Mouse (Mus musculus): ENCODE results near the gene Slc35e4. TPM values are rescaled to one million over a fixed set of nuclear protein-coding genes. Genes with fewer than 3 reads are reported as not detected.
"Not testable (repeated sequence)": the region's sequence is repeated elsewhere in the genome, so short reads cannot be mapped to it uniquely, and the experiment has no call there.

The Slc35e4 gene
- total RNA-seq, 2 experiments from 2014 or later: 11.1 to 11.5 TPM

DNA sequence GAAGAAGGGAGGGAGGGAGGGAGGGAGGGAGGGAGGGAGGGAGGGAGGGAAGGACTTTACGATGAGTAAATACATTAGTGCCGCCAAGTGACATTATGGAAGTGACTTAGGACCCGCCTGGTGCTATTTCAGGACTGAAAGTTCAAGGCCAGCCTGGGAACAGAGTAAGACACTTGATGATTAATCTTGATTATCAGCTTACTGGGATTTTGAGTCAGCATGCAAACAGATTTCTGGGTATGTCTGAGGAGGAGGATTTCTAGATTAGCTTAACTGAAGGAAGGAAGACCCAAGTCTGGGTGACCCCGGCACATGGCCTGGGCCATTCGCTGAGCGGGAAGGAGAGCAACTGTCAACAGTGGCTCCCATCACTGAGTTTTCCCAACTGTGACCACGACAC, 6.0 kb upstream of the Slc35e4 start:
- DNase-seq (ENCODE audit: low spot score in 2 of 2): no peak

DNA sequence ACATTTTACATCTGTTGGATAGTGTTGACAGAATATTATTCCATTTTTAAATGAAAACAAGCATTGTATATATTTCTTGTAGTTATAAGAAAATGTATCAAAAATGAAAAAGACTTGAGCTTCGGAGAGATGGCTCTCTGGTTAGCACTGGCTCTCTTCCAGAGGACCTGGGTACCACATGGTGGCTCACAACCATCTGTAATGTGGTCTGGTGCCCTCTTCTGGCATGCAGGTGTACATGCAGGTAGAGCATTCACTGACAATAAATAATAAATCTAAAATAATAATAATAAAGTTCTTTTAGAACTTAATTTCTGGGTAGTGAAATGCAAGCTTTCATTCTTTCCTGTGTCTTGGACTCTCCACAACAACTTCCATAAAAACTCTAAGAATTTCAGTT, 4.3 kb upstream of the Slc35e4 start:
- DNase-seq (ENCODE audit: low spot score in 2 of 2): no peak

- peak; percentile 78 to 88 for DNase-seq (ENCODE audit: low spot score in 2 of 2)
Observed at GRCm38 (mm10) chr11:3913316-3914108, 952 bp downstream of the Slc35e4 start.

GRCm38 (mm10) chr11:3912875-3913271, 1.6 kb downstream of the Slc35e4 start:
- peak in 1 of 2 experiments; percentile 46 for DNase-seq (ENCODE audit: low spot score in 2 of 2)

GRCm38 (mm10) chr11:3912100-3912874, 2.2 kb downstream of the Slc35e4 start:
- no peak for DNase-seq (ENCODE audit: low spot score in 2 of 2)

DNA sequence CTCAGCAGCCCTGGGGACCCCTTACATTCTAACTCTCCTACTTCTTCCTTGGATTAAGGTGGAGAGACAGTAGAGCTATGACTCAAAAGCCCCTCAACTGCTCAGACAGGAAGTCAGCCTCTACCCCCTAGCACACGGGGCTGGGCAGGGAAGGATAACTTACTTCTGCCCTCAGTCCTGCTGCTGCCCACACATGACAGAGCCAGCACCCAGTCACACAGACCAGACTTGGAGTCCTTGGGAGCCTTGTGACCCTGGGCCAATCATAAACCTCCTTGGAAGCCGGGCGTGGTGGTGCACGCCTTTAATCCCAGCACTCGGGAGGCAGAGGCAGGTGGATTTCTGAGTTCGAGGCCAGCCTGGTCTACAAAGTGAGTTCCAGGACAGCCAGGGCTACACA, 3.0 kb downstream of the Slc35e4 start:
- not testable (repeated sequence) for DNase-seq (ENCODE audit: low spot score in 2 of 2)

- no peak for DNase-seq (ENCODE audit: low spot score in 2 of 2)
Observed at GRCm38 (mm10) chr11:3910513-3911310, 3.8 kb downstream of the Slc35e4 start.

GRCm38 (mm10) chr11:3909236-3909635, 5.2 kb downstream of the Slc35e4 start:
- no peak for DNase-seq (ENCODE audit: low spot score in 2 of 2)

DNA sequence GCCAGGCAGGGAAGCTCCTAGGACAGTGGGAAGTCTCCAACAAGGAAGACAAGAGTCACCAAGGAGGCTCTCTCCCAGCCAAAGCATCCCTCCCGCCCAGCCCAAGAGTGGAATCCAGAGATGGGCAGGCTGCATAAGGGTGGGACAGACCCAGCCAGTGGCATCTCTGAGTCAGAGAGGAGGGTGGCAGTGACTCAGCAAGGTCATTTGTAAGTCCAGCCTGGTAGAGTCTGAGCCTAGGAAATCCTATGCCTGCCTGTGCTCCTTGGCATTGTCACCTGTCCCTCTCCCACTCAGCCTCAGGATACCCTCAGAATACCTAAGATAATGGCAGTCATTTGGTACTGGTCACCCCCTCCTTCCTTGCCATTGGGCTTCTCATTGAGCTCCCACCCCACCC, 9.0 kb downstream of the Slc35e4 start:
- no peak for DNase-seq (ENCODE audit: low spot score in 2 of 2)

DNA sequence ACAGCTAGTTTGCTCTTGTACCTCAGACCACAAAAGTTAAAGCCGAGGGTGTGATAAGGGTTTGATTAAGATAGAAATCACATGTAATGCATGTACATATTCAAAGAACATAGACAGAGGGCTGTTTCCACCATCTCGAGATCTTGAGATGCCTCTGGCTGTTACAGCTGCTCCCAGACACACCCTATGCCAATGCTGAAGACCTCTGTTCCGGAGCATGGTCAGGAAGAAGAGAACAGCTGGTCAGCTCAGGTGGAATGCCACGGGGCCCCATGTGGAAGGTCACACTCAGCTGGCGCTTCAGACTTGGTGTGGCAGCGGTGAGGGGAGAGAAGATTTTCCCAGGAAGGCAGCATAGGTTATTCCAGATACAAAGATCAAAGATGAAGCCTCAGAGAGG, 9.8 kb downstream of the Slc35e4 start:
- no peak for DNase-seq (ENCODE audit: low spot score in 2 of 2)

DNA sequence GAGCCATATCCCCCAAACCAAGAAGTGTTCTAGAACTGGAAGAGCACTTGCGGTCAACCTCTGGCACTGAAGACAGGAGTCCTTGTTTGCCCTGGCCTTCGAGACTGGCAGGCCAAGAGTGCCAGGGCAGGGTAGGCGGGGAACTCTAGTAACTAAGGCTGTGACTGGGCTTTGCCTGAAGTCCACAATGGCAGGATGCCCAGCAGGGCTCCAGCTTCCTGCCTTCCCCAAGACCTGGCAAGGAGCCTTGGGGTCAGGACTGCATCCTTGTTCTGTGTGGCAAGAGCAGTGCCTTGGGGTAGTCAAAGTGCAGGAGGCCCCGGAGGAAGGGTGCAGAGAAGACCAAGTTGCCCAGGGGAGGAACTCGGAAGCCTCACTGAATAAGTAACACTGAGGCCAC, 11.4 kb downstream of the Slc35e4 start:
- peak in 1 of 2 experiments; percentile 57 for DNase-seq (ENCODE audit: low spot score in 2 of 2)

DNA sequence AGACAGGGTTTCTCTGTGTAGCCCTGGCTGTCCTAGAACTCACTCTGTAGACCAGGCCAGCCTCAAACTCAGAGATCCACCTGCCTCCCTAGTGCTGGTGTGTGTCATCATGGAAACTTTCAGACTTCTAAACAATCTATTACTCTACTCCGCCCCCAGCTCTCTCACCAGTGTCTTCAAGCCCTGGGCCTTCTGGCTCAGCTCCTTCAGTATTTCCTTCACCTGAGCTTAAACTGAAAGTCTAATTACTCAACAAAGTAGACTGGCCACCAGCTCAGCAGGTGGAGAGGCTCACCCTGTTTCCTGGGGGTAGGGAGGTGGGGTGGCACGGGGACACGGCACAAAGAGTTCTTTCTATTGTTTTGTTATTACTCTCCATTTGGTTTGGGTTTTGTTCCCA, 11.9 kb downstream of the Slc35e4 start:
- DNase-seq (ENCODE audit: low spot score in 2 of 2): no peak

- no peak for DNase-seq (ENCODE audit: low spot score in 2 of 2)
Observed at GRCm38 (mm10) chr11:3900296-3900695, 14.2 kb downstream of the Slc35e4 start.

GRCm38 (mm10) chr11:3895933-3896332, 18.5 kb downstream of the Slc35e4 start:
- DNase-seq (ENCODE audit: low spot score in 2 of 2): no peak

DNA sequence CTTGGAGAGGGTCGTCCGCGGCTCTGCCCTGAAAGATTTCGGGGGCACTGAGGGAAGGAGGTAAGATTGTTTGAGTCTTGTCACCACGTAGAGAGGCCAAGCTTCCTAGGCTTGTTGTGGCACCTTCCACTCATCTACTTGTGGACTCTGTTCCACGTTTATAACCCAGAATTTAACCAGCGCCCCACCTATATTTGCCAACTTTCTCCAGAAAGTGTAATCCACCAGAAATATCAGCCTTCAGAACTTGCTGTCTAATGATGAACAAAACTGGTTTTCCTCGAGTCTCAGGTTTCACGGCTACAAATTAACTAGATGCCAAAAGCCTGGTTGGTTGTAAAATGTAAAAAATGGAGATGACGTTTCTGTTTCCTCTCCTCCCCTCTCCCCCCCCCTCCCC, 19.0 kb downstream of the Slc35e4 start:
- no peak for DNase-seq (ENCODE audit: low spot score in 2 of 2)

DNA sequence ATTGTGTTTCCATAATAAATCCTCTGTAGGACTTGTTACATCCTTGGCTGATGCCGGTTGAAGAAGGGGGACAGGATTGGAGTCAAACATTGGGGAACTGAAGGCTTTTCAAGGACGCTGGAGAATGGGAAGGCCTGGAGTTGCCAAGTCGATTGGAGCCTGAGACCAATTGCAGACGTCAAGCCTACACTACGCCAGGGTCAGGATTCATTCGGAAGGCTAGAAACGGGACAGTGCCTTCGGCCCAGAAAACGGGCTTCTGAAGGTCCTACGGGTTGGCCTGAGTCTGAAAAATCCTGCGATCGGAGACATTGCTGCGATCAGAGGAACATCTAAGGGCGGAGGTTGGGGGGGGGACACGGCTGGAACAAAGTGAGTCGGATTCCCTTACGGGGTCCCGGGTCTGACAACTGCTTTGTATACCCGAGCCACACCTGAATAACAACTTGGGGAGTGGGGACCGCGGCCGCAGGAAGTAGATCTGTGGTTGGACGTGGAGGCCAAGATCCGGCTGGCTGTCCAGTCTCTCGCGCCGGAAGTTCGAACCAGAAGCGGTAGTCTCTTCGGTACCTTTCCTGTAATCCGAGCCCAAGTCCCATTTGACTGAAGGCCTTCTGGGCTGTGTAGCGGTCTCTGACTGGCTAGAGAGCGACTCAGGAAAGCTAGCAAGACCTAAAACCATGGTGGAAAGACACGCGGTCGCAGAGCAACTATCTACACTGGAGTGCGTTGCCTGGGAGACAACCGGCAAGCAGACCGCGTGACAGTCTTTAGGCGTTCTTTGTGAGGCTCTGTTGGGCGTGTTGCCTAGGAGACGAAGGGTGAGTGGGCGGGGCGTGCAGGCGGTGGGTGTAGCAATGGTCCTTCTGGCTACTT, 19.8 kb downstream of the Slc35e4 start, which contains the start of the genes 4921536K21Rik and Dusp18:
Gene 4921536K21Rik (minus strand): TSS at position 693 of the 876 bp plus-strand sequence.
Gene Dusp18 (plus strand): TSS at position 835 of the 876 bp plus-strand sequence.
- peak; percentile 61 to 86 for DNase-seq (ENCODE audit: low spot score in 2 of 2)

- no peak for DNase-seq (ENCODE audit: low spot score in 2 of 2)
Observed at GRCm38 (mm10) chr11:3893970-3894369, 20.5 kb downstream of the Slc35e4 start.

- no peak for DNase-seq (ENCODE audit: low spot score in 2 of 2)
Observed at GRCm38 (mm10) chr11:3887331-3887730, 27.1 kb downstream of the Slc35e4 start.

- DNase-seq (ENCODE audit: low spot score in 2 of 2): no peak
Observed at GRCm38 (mm10) chr11:3883711-3884110, 30.8 kb downstream of the Slc35e4 start.

- DNase-seq (ENCODE audit: low spot score in 2 of 2): peak; percentile 46 to 59
Observed at GRCm38 (mm10) chr11:3879836-3880235, 34.6 kb downstream of the Slc35e4 start.
